Mouse (Mus musculus) left cerebral cortex, adult 2 months (tissue): ENCODE measurements around the gene Gosr2. TPM values are rescaled to one million over a fixed set of nuclear protein-coding genes. Genes with fewer than 3 reads are reported as not detected.

ENCODE experiments used
- DNase-seq, 2 experiments: peaks; one replicate each; pipeline ENCODE4 v3.0.0; 2021 to 2022; ENCODE audit warnings: low spot score in 2 of 2, mixed read lengths in 1 of 2; ENCODE audit errors: extremely low spot score in 1 of 2
- H3K27ac ChIP-seq: fragments of 200-600 bp; 2 replicates; pipeline ENCODE4 v1.8.1; 2022
- H3K4me3 ChIP-seq: fragments of 200-600 bp; 2 replicates; pipeline ENCODE4 v1.8.1; 2022
- CTCF ChIP-seq: fragments of 200-600 bp; IDR thresholded peaks from 2 replicates; pipeline ENCODE4 v1.8.1; 2022; ENCODE audit warnings: antibody characterized with exemption, mild to moderate bottlenecking, moderate library complexity
- intact Hi-C: fragments of 180-260 bp; cut with DNase I; formaldehyde crosslinking; loops from one replicate; pipeline ENCODE4 v1.15.1; 2025
- long read RNA-seq, 2 experiments: library from polyadenylated mRNA; stranded (forward); transcript quantifications; one replicate each; pipeline ENCODE4 v2.0.0; 2021; ENCODE audit warnings: borderline mapping rate in 2 of 2
- total RNA-seq, 2 experiments: library from RNA; stranded (reverse); gene quantifications; 2 replicates each; pipeline ENCODE4 v1.2.3; 2021

The Gosr2 gene
- 10 to 100 TPM; 71.1 to 72.4 TPM for total RNA-seq
- long read RNA-seq, experiment 1, transcript Gosr2-202 (5 exons, 1,044 nt) = minor isoform, 14 of 112 reads
- long read RNA-seq, experiment 1, transcript Gosr2-201 (6 exons, 3,266 nt) = major isoform, 74 of 112 reads
- long read RNA-seq, experiment 1, partial matches to known transcripts = 8 of 112 reads
- long read RNA-seq, experiment 1, other reads (novel, unspliced or antisense) = 12 of 112 reads
- long read RNA-seq, experiment 2, transcript Gosr2-202 (5 exons, 1,044 nt) = minor isoform, 5 of 75 reads
- long read RNA-seq, experiment 2, transcript Gosr2-201 (6 exons, 3,266 nt) = major isoform, 46 of 75 reads
- long read RNA-seq, experiment 2, partial matches to known transcripts = 1 of 75 reads
- long read RNA-seq, experiment 2, other reads (novel, unspliced or antisense) = 21 of 75 reads

- no peak; the same call in 1 of the 2 replicates for TF ChIP-seq CTCF
- Histone ChIP-seq H3K4me3 (peak within 1 kb of the TSS; percentile 93), H3K27ac (peak within 1 kb of the TSS; percentile 100)
- intact Hi-C loops = no loop called here
- DNase-seq = peak; percentile 86 to 88
Observed at GRCm38 (mm10) chr11:103697565-103698176, at the start of gene Gosr2. TSS of gene Gosr2 (minus strand) at chr11:103697898.

DNA sequence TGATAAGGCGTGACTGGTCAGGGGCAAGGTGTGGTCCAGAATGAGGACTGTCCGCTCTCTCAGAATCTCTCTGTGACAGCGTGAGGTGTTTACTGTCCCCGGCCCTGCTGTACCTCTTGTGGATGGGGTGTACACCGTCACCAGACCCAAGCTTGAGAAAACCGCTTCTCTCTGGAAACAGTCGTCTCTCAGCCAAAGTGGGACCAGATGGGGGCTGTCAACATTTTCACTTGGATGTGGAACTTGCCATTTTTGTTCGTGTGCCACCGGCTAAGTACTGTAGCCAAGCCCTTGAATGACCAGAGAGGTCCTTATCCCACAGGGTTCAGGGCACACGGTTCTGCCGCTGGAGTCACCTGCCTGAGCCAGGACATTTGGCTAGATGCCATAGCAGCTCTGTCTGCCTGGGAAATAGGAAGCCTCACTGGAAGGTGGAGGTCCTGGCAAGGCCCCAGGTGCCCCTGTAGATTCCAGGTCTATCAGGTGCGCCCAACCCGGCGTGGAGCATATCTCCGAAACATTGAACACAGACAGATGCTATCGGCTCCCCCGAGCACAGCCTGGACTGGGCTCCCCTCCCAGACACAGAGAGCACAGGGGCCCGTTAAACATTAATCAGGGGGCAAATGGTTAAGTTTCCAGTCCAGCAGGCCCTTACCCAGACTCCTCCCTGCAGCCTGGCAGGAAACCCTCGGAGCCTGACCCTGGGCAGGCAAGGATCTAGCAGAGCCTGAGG is 37.5 kb upstream of the Gosr2 start:
- H3K4me3 ChIP-seq = no peak overlapping the region
- intact Hi-C loops = no loop called here

GRCm38 (mm10) chr11:103734411-103735045 is 36.8 kb upstream of the Gosr2 start:
- no peak for DNase-seq
- intact Hi-C loops = no loop called here
- H3K4me3 ChIP-seq = no peak overlapping the region
- no peak overlapping the region for H3K27ac ChIP-seq
- no peak for TF ChIP-seq CTCF

More for the DNA sequence above, 37.5 kb upstream of the Gosr2 start:
- no peak for TF ChIP-seq CTCF
- DNase-seq = no peak
- no peak overlapping the region for H3K27ac ChIP-seq

DNA sequence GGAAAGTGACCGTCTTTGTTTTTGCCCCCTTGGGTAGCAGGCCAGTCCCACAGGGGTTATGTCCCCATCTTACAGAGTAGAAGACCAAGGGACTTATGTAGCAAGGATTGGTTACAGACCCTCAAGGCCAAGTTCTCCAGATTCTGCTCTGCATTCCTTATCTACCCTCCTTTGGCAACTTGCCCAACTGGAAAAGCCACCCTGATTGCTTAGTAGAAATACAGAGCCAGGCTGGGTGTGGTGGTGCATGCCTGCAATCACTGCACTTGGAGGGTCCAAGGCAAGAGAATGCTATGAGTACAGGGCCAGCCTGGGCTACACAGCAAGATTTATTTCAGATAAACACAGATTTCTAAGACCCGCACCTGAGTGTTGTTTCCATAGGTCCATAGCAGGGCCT is 36.3 kb upstream of the Gosr2 start:
- Histone ChIP-seq H3K27ac (no peak overlapping the region), H3K4me3 (no peak overlapping the region)
- no peak for TF ChIP-seq CTCF
- intact Hi-C loops = loop anchor here (2.0 kb wide), 1 partner anchor 67 kb away; no protein-coding TSS in a partner anchor
- no peak for DNase-seq

GRCm38 (mm10) chr11:103733069-103733468 is 35.4 kb upstream of the Gosr2 start:
- TF ChIP-seq CTCF = no peak
- H3K27ac ChIP-seq = no peak overlapping the region
- no peak overlapping the region for H3K4me3 ChIP-seq
- intact Hi-C loops = loop anchor here (2.0 kb wide), 1 partner anchor 66 kb away; no protein-coding TSS in a partner anchor
- peak; percentile 28 to 65 for DNase-seq

DNA sequence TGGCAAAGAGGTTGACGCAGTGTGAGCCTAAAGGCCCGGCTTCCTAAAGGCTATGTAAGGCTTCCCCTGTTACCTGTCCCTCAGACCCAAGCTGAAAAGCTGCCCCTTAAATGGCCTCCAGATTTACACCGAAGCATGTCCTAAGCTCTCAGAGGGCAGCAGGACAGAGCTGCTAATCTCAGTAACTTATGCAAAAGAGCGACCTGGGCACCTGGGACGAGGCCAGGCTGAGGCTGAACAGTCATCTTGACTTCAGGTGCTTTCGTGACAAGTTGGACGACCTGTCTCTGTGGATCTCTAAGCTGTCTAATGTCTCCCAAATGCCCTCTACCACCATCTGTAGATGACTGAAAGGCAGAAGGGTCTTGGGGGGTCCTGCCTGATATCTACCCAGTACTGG is 34.6 kb upstream of the Gosr2 start:
- no peak for TF ChIP-seq CTCF
- no peak for DNase-seq
- Histone ChIP-seq H3K27ac (no peak overlapping the region), H3K4me3 (no peak overlapping the region)
- intact Hi-C loops = loop anchor here (2.0 kb wide), 1 partner anchor 66 kb away; no protein-coding TSS in a partner anchor

- intact Hi-C loops = no loop called here
- Histone ChIP-seq H3K27ac (no peak overlapping the region), H3K4me3 (no peak overlapping the region)
- DNase-seq = no peak
- TF ChIP-seq CTCF = no peak
Observed at GRCm38 (mm10) chr11:103731594-103731993, 33.9 kb upstream of the Gosr2 start.

- no peak for DNase-seq
- no peak for TF ChIP-seq CTCF
- H3K27ac ChIP-seq = no peak overlapping the region
- no peak overlapping the region for H3K4me3 ChIP-seq
- intact Hi-C loops = no loop called here
Observed at GRCm38 (mm10) chr11:103729282-103729985, 31.7 kb upstream of the Gosr2 start.

- Histone ChIP-seq H3K27ac (no peak overlapping the region; the same call in 1 of the 2 replicates), H3K4me3 (no peak overlapping the region)
- intact Hi-C loops = no loop called here
- TF ChIP-seq CTCF = no peak
- peak in 1 of 2 experiments; percentile 47 for DNase-seq
Observed at GRCm38 (mm10) chr11:103724331-103724771, 26.7 kb upstream of the Gosr2 start.

DNA sequence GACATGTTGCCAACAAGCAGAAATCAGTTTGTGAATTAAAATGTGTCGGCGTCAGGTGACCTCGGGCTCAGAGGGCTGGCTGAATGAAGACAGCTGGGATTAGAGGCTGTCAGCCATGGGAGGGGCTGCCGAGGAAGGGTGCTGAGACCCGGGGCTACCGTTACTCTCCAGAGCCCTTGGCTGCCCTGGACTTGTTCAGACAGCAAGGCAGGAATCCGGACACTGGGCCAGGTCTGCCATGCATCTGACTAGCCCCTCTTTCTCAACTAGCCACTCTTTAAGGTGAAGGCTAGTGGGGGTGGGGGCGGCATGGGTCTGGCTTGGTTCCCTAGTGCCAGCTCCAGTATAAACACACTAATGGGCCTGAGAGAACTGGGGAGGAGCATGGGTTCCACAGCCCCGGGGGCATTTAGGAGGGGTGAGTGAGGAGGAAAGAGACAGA is 24.4 kb upstream of the Gosr2 start:
- DNase-seq = no peak
- TF ChIP-seq CTCF = no peak
- no peak overlapping the region for H3K27ac ChIP-seq
- no peak overlapping the region for H3K4me3 ChIP-seq
- intact Hi-C loops = no loop called here

DNA sequence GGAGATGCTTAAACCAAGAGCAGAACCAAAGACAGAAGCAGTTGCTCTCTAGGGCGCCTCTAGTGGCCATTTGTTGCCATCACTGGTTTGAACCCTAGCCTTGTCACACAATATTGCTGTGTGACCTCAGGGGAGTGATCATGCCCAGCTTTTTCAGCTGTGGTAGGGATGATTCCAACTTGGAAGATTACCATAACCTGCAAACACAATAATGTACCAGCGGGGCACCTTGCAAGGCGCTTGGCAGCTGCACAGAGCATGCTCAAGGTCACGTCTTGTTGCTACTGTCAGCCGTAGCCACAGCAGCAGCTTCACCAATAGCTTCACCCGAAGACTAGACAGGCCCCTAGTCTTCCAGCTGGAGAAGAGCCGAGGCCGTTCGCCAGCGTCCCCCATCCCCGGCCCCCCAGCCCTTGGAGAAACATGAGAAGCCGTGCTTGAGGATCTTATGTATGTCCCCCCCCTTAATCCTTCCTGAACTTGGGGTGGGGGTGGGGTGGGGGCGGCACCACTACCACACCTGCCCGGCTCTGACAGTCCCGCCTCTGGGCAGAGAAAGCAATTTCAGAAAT is 23.9 kb upstream of the Gosr2 start:
- no peak for DNase-seq
- Histone ChIP-seq H3K4me3 (no peak overlapping the region), H3K27ac (no peak overlapping the region)
- intact Hi-C loops = no loop called here
- TF ChIP-seq CTCF = peak; percentile 63
